Mouse (Mus musculus) CH12.LX (cell line): ENCODE measurements at regions not wholly inside any gene's neighbourhood (a gene's known extent, or its start where the extent isn't known, plus 50 kb on each side); places are given as distances from the start of the nearest gene placed in this dataset.

Experiments
- CHD2 ChIP-seq: IDR thresholded peaks from 2 replicates; pipeline ENCODE4 v1.6.1; 2011; ENCODE audit warnings: low read length, improper control_type of control experiment
- CTCF ChIP-seq, 2 experiments: IDR thresholded peaks in 1 of 2; conservative IDR thresholded peaks in 1 of 2; 2 replicates each; pipeline ENCODE4 v1.5.1; 2011 to 2012; ENCODE audit warnings: low read depth in 2 of 2, low read length in 2 of 2, improper control_type of control experiment in 1 of 2, inconsistent platforms in 1 of 2, mild to moderate bottlenecking in 1 of 2, moderate library complexity in 1 of 2
- E2F4 ChIP-seq: IDR thresholded peaks from 2 replicates; pipeline ENCODE4 v1.6.1; 2011; ENCODE audit warnings: low read depth, low read length, improper control_type of control experiment; ENCODE audit not compliant: insufficient replicate concordance
- EP300 ChIP-seq: IDR thresholded peaks from 2 replicates; pipeline ENCODE4 v1.6.1; 2011; ENCODE audit warnings: low read length, improper control_type of control experiment
- HCFC1 ChIP-seq: IDR thresholded peaks from 2 replicates; pipeline ENCODE4 v1.6.1; 2012; ENCODE audit warnings: low read depth, mild to moderate bottlenecking, inconsistent platforms, low read length, improper control_type of control experiment
- JUND ChIP-seq: conservative IDR thresholded peaks from 2 replicates; pipeline ENCODE4 v1.6.1; 2011; ENCODE audit warnings: low read depth, low read length, improper control_type of control experiment
- KAT2A ChIP-seq: IDR thresholded peaks from 2 replicates; pipeline ENCODE4 v1.6.1; 2012; ENCODE audit warnings: low read length, improper control_type of control experiment, inconsistent platforms; ENCODE audit not compliant: insufficient replicate concordance
- MAX ChIP-seq: IDR thresholded peaks from 2 replicates; pipeline ENCODE4 v1.6.1; 2011; ENCODE audit warnings: low read length, improper control_type of control experiment
- MXI1 ChIP-seq: IDR thresholded peaks from 2 replicates; pipeline ENCODE4 v1.6.1; 2011; ENCODE audit warnings: mild to moderate bottlenecking, low read depth, low read length, improper control_type of control experiment
- NRF1 ChIP-seq: IDR thresholded peaks from 2 replicates; pipeline ENCODE4 v1.6.1; 2014; ENCODE audit warnings: low read depth, mild to moderate bottlenecking, inconsistent platforms, low read length, improper control_type of control experiment, moderate library complexity
- POLR2A ChIP-seq: IDR thresholded peaks from 2 replicates; pipeline ENCODE4 v1.6.1; 2011; ENCODE audit warnings: low read depth, mild to moderate bottlenecking, improper control_type of control experiment, low read length
- USF1 ChIP-seq: IDR thresholded peaks from 2 replicates; pipeline ENCODE4 v1.6.1; 2014; ENCODE audit warnings: low read depth, mild to moderate bottlenecking, inconsistent platforms, low read length, improper control_type of control experiment
- ZMIZ1 ChIP-seq: IDR thresholded peaks from 2 replicates; pipeline ENCODE4 v1.6.1; 2012; ENCODE audit warnings: low read depth, mild to moderate bottlenecking, inconsistent platforms, low read length, improper control_type of control experiment
- ZNF384 ChIP-seq: IDR thresholded peaks from 2 replicates; pipeline ENCODE4 v1.6.1; 2012; ENCODE audit warnings: low read depth, low read length, improper control_type of control experiment, inconsistent platforms

DNA sequence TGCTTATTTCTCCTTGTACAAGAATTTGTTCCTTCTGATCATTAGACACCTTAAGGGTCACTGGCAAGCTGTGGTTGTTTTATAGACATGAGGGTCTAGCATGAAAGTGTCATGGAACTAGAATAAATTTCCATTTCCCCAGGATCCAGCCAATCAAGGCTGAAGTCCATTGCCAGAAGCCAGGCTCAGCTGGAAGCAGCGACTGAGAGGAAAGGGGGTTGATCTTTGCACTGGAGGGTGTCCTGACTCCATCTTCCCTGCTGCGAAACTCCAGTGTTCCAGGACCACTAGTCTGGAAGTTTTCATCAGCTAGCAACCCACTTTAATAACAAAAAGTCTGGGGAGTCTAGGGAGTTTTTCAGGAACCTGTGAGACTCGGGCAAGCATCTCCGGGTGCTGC lies 517.0 kb downstream of the Kcnj2 start:
- TF ChIP-seq CTCF (conservative IDR thresholded peaks at IDR 0.05 in 1 of 2, IDR thresholded peaks at IDR 0.05 in 1 of 2; ENCODE audit: low read depth in 2 of 2, low read length in 2 of 2) = no peak
- no peak for TF ChIP-seq JUND
- no peak for TF ChIP-seq POLR2A
- TF ChIP-seq HCFC1 = no peak
- TF ChIP-seq USF1 = no peak
- TF ChIP-seq E2F4 = no peak
- TF ChIP-seq MAX = no peak
- TF ChIP-seq KAT2A = no peak
- no peak for TF ChIP-seq ZNF384
- TF ChIP-seq MXI1 = no peak
- TF ChIP-seq CHD2 = no peak
- TF ChIP-seq EP300 = no peak
- no peak for TF ChIP-seq ZMIZ1
- no peak for TF ChIP-seq NRF1
